Comparison of ENCODE assay signal across 19 mouse cellular contexts in genomic region chr12:6154287-6154686, GRCm38 (mm10).
A peak's percentile ranks its signal among the peaks of the same experiment; 100 is the strongest.
DNase-seq lines count a peak whose midpoint lies in the region; ATAC-seq and TF ChIP-seq lines count a peak whose summit lies in the region.
"Had no signal": no experiment of that assay in that cellular context is flagged by ENCODE, and none has a peak within 500 bp of the region (broad histone marks: within the 10 kb centered on the region; RNA-seq: fewer than 3 reads in every experiment).

No protein-coding gene starts in this region.

- no peak overlapping the region for H3K9ac ChIP-seq in forebrain, embryonic 14.5 days (ENCODE audit: low read length)
- no peak overlapping the region for H3K9ac ChIP-seq in forebrain, embryonic 16.5 days (replicated peaks; ENCODE audit: low read depth, low read length)
- H3K9ac ChIP-seq: embryonic facial prominence, embryonic 13.5 days; embryonic facial prominence, embryonic 15.5 days had no signal

- peak; percentile 23; the same call in 1 of the 2 replicates for ATAC-seq in forebrain, embryonic 14.5 days
- ATAC-seq in forebrain, embryonic 16.5 days, result peak; percentile 50

- H3K4me2 ChIP-seq in forebrain, embryonic 14.5 days (ENCODE audit: low read length), result no peak overlapping the region
- H3K4me2 ChIP-seq in forebrain, embryonic 16.5 days (ENCODE audit: low read length), result no peak overlapping the region
- H3K4me2 ChIP-seq: embryonic facial prominence, embryonic 13.5 days; embryonic facial prominence, embryonic 15.5 days had no signal

- no peaks in the 10 kb centered on the region for H3K27me3 ChIP-seq in forebrain, embryonic 14.5 days (replicated peaks; ENCODE audit: control insufficient read depth, insufficient read depth, low read length)
- no peaks in the 10 kb centered on the region for H3K27me3 ChIP-seq in forebrain, embryonic 10.5 days (ENCODE audit: poor library complexity, severe bottlenecking)
- H3K27me3 ChIP-seq in forebrain, embryonic 16.5 days (replicated peaks; ENCODE audit: control insufficient read depth, insufficient read depth, low read length), result no peaks in the 10 kb centered on the region
- H3K27me3 ChIP-seq: embryonic facial prominence, embryonic 13.5 days; embryonic facial prominence, embryonic 15.5 days had no signal

- no peak for TF ChIP-seq CTCF in brain, embryonic 14.5 days (IDR thresholded peaks at IDR 0.05; ENCODE audit: borderline replicate concordance, extremely low read depth, insufficient read depth, insufficient read length)

- peak; percentile 71 for DNase-seq in forebrain, embryonic 14.5 days (ENCODE audit: low spot score)
- DNase-seq in forebrain, embryonic 10.5 days (ENCODE audit: extremely low spot score, low spot score), result no peak
- peak; percentile 76 for DNase-seq in brain, embryonic 14.5 days (ENCODE audit: low read depth)
- DNase-seq in retina, postnatal 1 day, result no peak
- DNase-seq in adrenal gland, adult (ENCODE audit: inconsistent age in 2 of 2, low spot score in 1 of 2), result no peak
- DNase-seq: adrenal gland, adult 8-10 months; adrenal gland, postnatal 14 days; adrenal gland, postnatal 36 days; cerebellum, adult 11 months; cerebellum, adult 18-20 months; cerebellum, adult 8-10 months; cerebellum, adult 9-11 months; cerebellum, postnatal 14 days; cerebellum, postnatal 36 days; embryo, embryonic 11 days had no signal

- 66% methylated on average over 2 of the region's 2 CpGs for WGBS in forebrain, embryonic 14.5 days
- 84% methylated on average over 2 of the region's 2 CpGs for WGBS in forebrain, embryonic 10.5 days
- WGBS in forebrain, embryonic 16.5 days, result 68% methylated on average over 2 of the region's 2 CpGs

- H3K27ac ChIP-seq in forebrain, embryonic 14.5 days (ENCODE audit: low read depth, low read length), result no peak overlapping the region
- no peak overlapping the region for H3K27ac ChIP-seq in forebrain, embryonic 10.5 days
- H3K27ac ChIP-seq in forebrain, embryonic 16.5 days (ENCODE audit: low read length), result no peak overlapping the region
- H3K27ac ChIP-seq: embryonic facial prominence, embryonic 13.5 days; embryonic facial prominence, embryonic 15.5 days had no signal

- H3K36me3 ChIP-seq in forebrain, embryonic 14.5 days (ENCODE audit: control insufficient read depth, insufficient read depth, low read length), result no peaks in the 10 kb centered on the region
- H3K36me3 ChIP-seq in forebrain, embryonic 10.5 days (replicated peaks), result no peaks in the 10 kb centered on the region
- H3K36me3 ChIP-seq in forebrain, embryonic 16.5 days (ENCODE audit: control insufficient read depth, insufficient read depth), result no peaks in the 10 kb centered on the region
- H3K36me3 ChIP-seq: embryonic facial prominence, embryonic 13.5 days; embryonic facial prominence, embryonic 15.5 days had no signal

- TF ChIP-seq POLR2A in brain, embryonic 14.5 days (IDR thresholded peaks at IDR 0.05; ENCODE audit: borderline replicate concordance, extremely low read depth, insufficient read depth, insufficient read length, poor library complexity, severe bottlenecking), result no peak

- H3K9me3 ChIP-seq in forebrain, embryonic 14.5 days (replicated peaks; ENCODE audit: control insufficient read depth, low read length), result no peaks in the 10 kb centered on the region
- H3K9me3 ChIP-seq in forebrain, embryonic 10.5 days, result no peaks in the 10 kb centered on the region
- no peaks in the 10 kb centered on the region for H3K9me3 ChIP-seq in forebrain, embryonic 16.5 days (ENCODE audit: control insufficient read depth, low read length)
- H3K9me3 ChIP-seq: embryonic facial prominence, embryonic 13.5 days; embryonic facial prominence, embryonic 15.5 days had no signal

- no peaks in the 10 kb centered on the region for H3K4me1 ChIP-seq in forebrain, embryonic 14.5 days (ENCODE audit: control insufficient read depth, insufficient read depth, low read length)
- H3K4me1 ChIP-seq in forebrain, embryonic 10.5 days, result no peaks in the 10 kb centered on the region
- H3K4me1 ChIP-seq in forebrain, embryonic 16.5 days (replicated peaks; ENCODE audit: control insufficient read depth, insufficient read depth, low read length), result no peaks in the 10 kb centered on the region
- H3K4me1 ChIP-seq: embryonic facial prominence, embryonic 13.5 days; embryonic facial prominence, embryonic 15.5 days had no signal

- no peak overlapping the region for H3K4me3 ChIP-seq in forebrain, embryonic 14.5 days (ENCODE audit: low read depth, low read length)
- H3K4me3 ChIP-seq in forebrain, embryonic 10.5 days, result no peak overlapping the region
- no peak overlapping the region for H3K4me3 ChIP-seq in forebrain, embryonic 16.5 days (replicated peaks; ENCODE audit: low read length)
- H3K4me3 ChIP-seq: embryonic facial prominence, embryonic 13.5 days; embryonic facial prominence, embryonic 15.5 days; erythroblast, embryonic 14.5 days had no signal

Comparison
In these comparisons a context has a peak if more than half of its experiments do, and no peak if none do; other contexts are left out.
1. DNase-seq: peak in forebrain, embryonic 14.5 days (single experiment) and brain, embryonic 14.5 days (single experiment); none in forebrain, embryonic 10.5 days (single experiment), retina, postnatal 1 day (single experiment) and adrenal gland, adult (0 of 2).